Mouse (Mus musculus) ES-E14 (cell line): ENCODE measurements around the gene Vsx1. TPM values are rescaled to one million over a fixed set of nuclear protein-coding genes. Genes with fewer than 3 reads are reported as not detected.
A peak's percentile ranks its signal among the peaks of the same experiment; 100 is the strongest.

Experiments
- DNase-seq: peaks from one replicate; pipeline ENCODE4 v3.0.0-alpha.2; 2013; ENCODE audit warnings: low read depth, low spot score
- H3K27ac ChIP-seq: 2 replicates; pipeline ENCODE4 v1.5.1; 2012; ENCODE audit warnings: low read depth, mild to moderate bottlenecking, low read length, moderate library complexity, mixed read lengths; ENCODE audit not compliant: poor library complexity, insufficient read depth, severe bottlenecking
- H3K36me3 ChIP-seq: 2 replicates; pipeline ENCODE4 v1.6.1; 2012; ENCODE audit warnings: mild to moderate bottlenecking, low read length, moderate library complexity, mixed read lengths; ENCODE audit not compliant: control insufficient read depth, poor library complexity, insufficient read depth, severe bottlenecking
- H3K4me1 ChIP-seq, 2 experiments: fragments of 150-350 bp in 1 of 2; sonication (generic) in 1 of 2; 2 replicates each; pipeline ENCODE4 v1.6.1; 2012; ENCODE audit warnings: low read length in 2 of 2, mild to moderate bottlenecking in 1 of 2, mixed read lengths in 1 of 2; ENCODE audit not compliant: control insufficient read depth in 2 of 2, insufficient read depth in 2 of 2, poor library complexity in 1 of 2
- H3K4me3 ChIP-seq, 2 experiments: fragments of 150-350 bp in 1 of 2; sonication (generic) in 1 of 2; 2 replicates each; pipeline ENCODE4 v1.5.1; 2012; ENCODE audit warnings: low read length in 2 of 2, low read depth in 1 of 2, mild to moderate bottlenecking in 1 of 2, mixed read lengths in 1 of 2; ENCODE audit not compliant: insufficient read depth in 1 of 2, poor library complexity in 1 of 2, severe bottlenecking in 1 of 2
- H3K9ac ChIP-seq: 2 replicates; pipeline ENCODE4 v1.6.1; 2012; ENCODE audit warnings: low read depth, mild to moderate bottlenecking, low read length, mixed read lengths; ENCODE audit not compliant: poor library complexity, insufficient read depth, severe bottlenecking
- H3K9me3 ChIP-seq: fragments of 150-350 bp; sonication (generic); 2 replicates; pipeline ENCODE4 v1.6.1; 2012; ENCODE audit warnings: low read depth, mild to moderate bottlenecking, low read length; ENCODE audit not compliant: control insufficient read depth, insufficient read depth
- CHD2 ChIP-seq: IDR thresholded peaks from 2 replicates; pipeline ENCODE4 v1.6.1; 2014; ENCODE audit warnings: mild to moderate bottlenecking, low read depth, low read length, inconsistent platforms
- HCFC1 ChIP-seq: IDR thresholded peaks from 2 replicates; pipeline ENCODE4 v1.6.1; 2012; ENCODE audit warnings: low read length, inconsistent platforms, borderline replicate concordance; ENCODE audit not compliant: insufficient read depth
- MAFK ChIP-seq: IDR thresholded peaks from 2 replicates; pipeline ENCODE4 v1.6.1; 2014; ENCODE audit warnings: mild to moderate bottlenecking, low read depth, low read length, inconsistent platforms; ENCODE audit not compliant: insufficient read depth
- ZC3H11A ChIP-seq: IDR thresholded peaks from 2 replicates; pipeline ENCODE4 v1.6.1; 2012; ENCODE audit warnings: low read depth, mild to moderate bottlenecking, inconsistent platforms, low read length, borderline replicate concordance
- ZNF384 ChIP-seq: IDR thresholded peaks from 2 replicates; pipeline ENCODE4 v1.6.1; 2012; ENCODE audit warnings: low read depth, low read length, inconsistent platforms
- in situ Hi-C, 2 experiments: fragments of 600-800 bp; cut with MboI; formaldehyde crosslinking; loops; one replicate each; pipeline ENCODE4 v1.15.1; 2025; ENCODE audit warnings: low sequenced_read_pairs in 2 of 2, inconsistent platforms in 1 of 2; ENCODE audit not compliant: unreplicated experiment in 2 of 2
- total RNA-seq: library from RNA; depleted of rRNA; stranded (reverse); fragments of 300-350 nt; gene quantifications from 2 replicates; pipeline ENCODE4 v1.2.3, GENCODE M21; 2012

Gene Vsx1
- total RNA-seq, 1 experiment = 0.13 TPM

DNA sequence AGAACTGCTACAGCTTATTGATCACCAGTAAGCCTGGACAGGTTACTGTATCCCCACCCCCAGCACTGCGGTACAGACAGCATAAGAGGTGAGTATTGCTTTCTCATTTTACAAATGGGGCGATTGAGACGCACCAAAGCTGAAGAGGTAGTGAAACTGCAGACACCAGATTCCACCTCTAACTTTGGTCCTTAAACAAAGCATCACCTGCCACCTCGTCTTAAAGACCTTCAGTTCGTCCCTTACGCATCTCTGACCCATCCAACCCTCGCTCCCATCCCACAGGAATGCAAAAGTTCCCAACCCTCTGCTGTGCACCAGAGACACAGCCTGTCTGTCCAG is 22.5 kb downstream of the Vsx1 start:
- H3K9me3 ChIP-seq = no peaks in the 10 kb centered on the region
- no peak overlapping the region for H3K27ac ChIP-seq
- TF ChIP-seq MAFK = no peak
- peaks cover 4 to 12% of the 10 kb centered on the region in 2 experiments; a peak in 1 of 4 replicates for H3K4me1 ChIP-seq
- H3K9ac ChIP-seq = no peak overlapping the region
- in situ Hi-C loops = no loop called here
- DNase-seq = no peak
- no peaks in the 10 kb centered on the region for H3K36me3 ChIP-seq
- peak overlapping the region in 1 of 2 experiments; percentile 82; a peak in 2 of 4 replicates for H3K4me3 ChIP-seq

DNA sequence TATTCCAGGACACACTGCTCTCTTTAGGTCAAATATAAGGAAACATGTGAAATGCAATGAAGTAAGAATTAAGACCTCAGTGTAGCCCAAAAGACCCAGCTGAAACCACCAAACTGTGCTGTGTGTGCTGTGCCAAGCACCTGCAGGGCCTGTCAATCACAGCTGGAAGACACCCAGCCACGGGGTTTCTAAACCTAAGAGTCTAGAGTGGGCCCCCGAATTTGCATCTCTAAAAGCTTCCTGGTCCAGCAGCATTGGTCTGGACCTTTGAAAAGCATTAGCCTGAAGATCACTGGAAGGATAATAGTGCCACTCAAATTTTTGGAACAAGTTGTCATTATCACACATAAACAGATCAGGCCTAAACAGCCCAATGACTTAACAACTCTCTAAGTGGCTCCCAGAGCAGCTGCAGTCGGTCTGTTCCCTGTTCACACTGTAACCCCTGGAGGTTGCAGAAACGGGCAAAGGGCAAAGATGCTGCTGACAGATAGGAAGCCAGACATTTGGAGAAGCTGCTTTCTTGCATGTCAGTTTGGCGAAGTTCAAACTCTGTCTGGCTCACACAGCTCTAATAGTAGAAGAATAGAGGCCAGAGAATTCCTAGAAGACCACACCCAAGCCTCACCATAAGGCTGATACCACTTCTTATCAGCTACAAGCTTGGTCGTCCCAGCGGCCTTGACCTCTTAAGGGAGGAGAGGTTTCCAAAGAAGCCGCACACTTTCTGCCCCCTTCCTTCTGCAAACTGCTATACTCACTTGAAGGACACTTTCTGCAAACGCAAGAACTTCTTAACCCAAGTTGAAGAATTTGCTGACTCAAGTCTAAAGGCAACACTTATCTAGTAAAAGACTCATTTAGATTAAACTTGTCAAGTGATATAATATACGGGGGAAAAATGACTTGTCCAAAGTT is 23.4 kb downstream of the Vsx1 start:
- peaks cover 4 to 12% of the 10 kb centered on the region in 2 experiments; a peak in 1 of 4 replicates for H3K4me1 ChIP-seq

GRCm38 (mm10) chr2:150665006-150665405 is 24.2 kb downstream of the Vsx1 start:
- Histone ChIP-seq H3K27ac (no peak overlapping the region), H3K4me3 (no peak overlapping the region), H3K9ac (no peak overlapping the region), H3K36me3 (no peaks in the 10 kb centered on the region), H3K9me3 (no peaks in the 10 kb centered on the region), H3K4me1 (peaks cover 4 to 19% of the 10 kb centered on the region in 2 experiments; a peak in 2 of 4 replicates)
- DNase-seq = no peak
- TF ChIP-seq MAFK (no peak), HCFC1 (no peak), CHD2 (no peak), ZNF384 (no peak), ZC3H11A (no peak)
- in situ Hi-C loops = no loop called here

More for the DNA sequence above, 23.4 kb downstream of the Vsx1 start:
- in situ Hi-C loops = no loop called here
- Histone ChIP-seq H3K9me3 (no peaks in the 10 kb centered on the region), H3K9ac (no peak overlapping the region), H3K4me3 (no peak overlapping the region), H3K36me3 (no peaks in the 10 kb centered on the region), H3K27ac (no peak overlapping the region)
- TF ChIP-seq MAFK = peak; percentile 62; the same call in 1 of the 2 replicates
- no peak for TF ChIP-seq ZC3H11A
- TF ChIP-seq CHD2 = no peak
- no peak for DNase-seq

GRCm38 (mm10) chr2:150664152-150664920 is 24.8 kb downstream of the Vsx1 start:
- H3K4me1 ChIP-seq = peaks cover 4 to 22% of the 10 kb centered on the region in 2 experiments; a peak in 2 of 4 replicates
- DNase-seq = no peak
- H3K4me3 ChIP-seq = no peak overlapping the region
- no peaks in the 10 kb centered on the region for H3K36me3 ChIP-seq
- in situ Hi-C loops = no loop called here
- no peak for TF ChIP-seq ZNF384
- TF ChIP-seq ZC3H11A = no peak
- no peak for TF ChIP-seq MAFK
- TF ChIP-seq CHD2 = no peak
- no peak for TF ChIP-seq HCFC1
- no peak overlapping the region for H3K9ac ChIP-seq
- no peak overlapping the region for H3K27ac ChIP-seq
- H3K9me3 ChIP-seq = no peaks in the 10 kb centered on the region
